Mouse (Mus musculus): ENCODE measurements at regions not wholly inside any gene's neighbourhood (a gene's known extent, or its start where the extent isn't known, plus 50 kb on each side); places are given as distances from the start of the nearest gene placed in this dataset.

GRCm38 (mm10) chr19:33043696-33044095, 286.4 kb downstream of the Pten start:
- no peak for DNase-seq (ENCODE audit: low spot score in 2 of 2)

- DNase-seq (ENCODE audit: low spot score in 2 of 2): no peak
Measured at GRCm38 (mm10) chr19:33048754-33049442, 291.6 kb downstream of the Pten start.

GRCm38 (mm10) chr19:33053199-33053867, 296.0 kb downstream of the Pten start:
- no peak for DNase-seq (ENCODE audit: low spot score in 2 of 2)

GRCm38 (mm10) chr19:33056372-33056791, 299.1 kb downstream of the Pten start:
- no peak for DNase-seq (ENCODE audit: low spot score in 2 of 2)

GRCm38 (mm10) chr19:33061006-33061405, 303.7 kb downstream of the Pten start:
- DNase-seq (ENCODE audit: low spot score in 2 of 2): no peak

GRCm38 (mm10) chr19:33062165-33063058, 305.1 kb downstream of the Pten start:
- no peak for DNase-seq (ENCODE audit: low spot score in 2 of 2)

GRCm38 (mm10) chr19:33065274-33066200, 308.2 kb downstream of the Pten start:
- peak in 1 of 2 experiments; percentile 5 for DNase-seq (ENCODE audit: low spot score in 2 of 2)

- no peak for DNase-seq (ENCODE audit: low spot score in 2 of 2)
Measured at GRCm38 (mm10) chr19:33068351-33068955, 311.2 kb downstream of the Pten start.

- DNase-seq (ENCODE audit: low spot score in 2 of 2): no peak
Measured at GRCm38 (mm10) chr19:33069761-33070160, 312.5 kb downstream of the Pten start.

- DNase-seq (ENCODE audit: low spot score in 2 of 2): no peak
Measured at GRCm38 (mm10) chr19:33072299-33072698, 315.0 kb downstream of the Pten start.

GRCm38 (mm10) chr19:33074907-33075306, 317.2 kb downstream of the Rnls start:
- no peak for DNase-seq (ENCODE audit: low spot score in 2 of 2)

GRCm38 (mm10) chr19:33078681-33079360, 313.3 kb downstream of the Rnls start:
- no peak for DNase-seq (ENCODE audit: low spot score in 2 of 2)

GRCm38 (mm10) chr19:33079959-33080358, 312.1 kb downstream of the Rnls start:
- DNase-seq (ENCODE audit: low spot score in 2 of 2): no peak

- DNase-seq (ENCODE audit: low spot score in 2 of 2): no peak
Measured at GRCm38 (mm10) chr19:33081493-33081892, 310.6 kb downstream of the Rnls start.

- no peak for DNase-seq (ENCODE audit: low spot score in 2 of 2)
Measured at GRCm38 (mm10) chr19:33083371-33083770, 308.7 kb downstream of the Rnls start.

- DNase-seq (ENCODE audit: low spot score in 2 of 2): no peak
Measured at GRCm38 (mm10) chr19:33084683-33085082, 307.4 kb downstream of the Rnls start.

All from cerebellum, postnatal 4 days (tissue).